Mouse (Mus musculus) midbrain, postnatal 0 days (tissue): Measurements from ENCODE around the gene Mrpl1. TPM values are rescaled to one million over a fixed set of nuclear protein-coding genes. Genes with fewer than 3 reads are reported as not detected.

Experiments
- ATAC-seq: fragments of 200-750 bp; cut with Nextera tagmentation; 2 replicates; pipeline ENCODE4 v1.8.0; 2017; ENCODE audit warnings: moderate number of reproducible peaks, mild to moderate bottlenecking, moderate TSS enrichment, moderate library complexity; ENCODE audit not compliant: low FRiP score
- DNase-seq: peaks from one replicate; pipeline ENCODE4 v3.0.0-alpha.2; 2015; ENCODE audit warnings: low spot score
- H3K27ac ChIP-seq: fragments of 300-500 bp; sonication (generic); 2 replicates; pipeline ENCODE4 v1.5.1; 2014; ENCODE audit warnings: low read depth, mild to moderate bottlenecking, low read length, mixed read lengths
- H3K27me3 ChIP-seq: fragments of 300-500 bp; sonication (generic); 2 replicates; pipeline ENCODE4 v1.6.1; 2014; ENCODE audit warnings: low read length, control low read depth, mixed read lengths; ENCODE audit not compliant: insufficient read depth
- H3K36me3 ChIP-seq: fragments of 300-500 bp; sonication (generic); 2 replicates; pipeline ENCODE4 v1.6.1; 2014; ENCODE audit warnings: low read length, control low read depth, mixed read lengths; ENCODE audit not compliant: insufficient read depth
- H3K4me1 ChIP-seq: fragments of 300-500 bp; sonication (generic); 2 replicates; pipeline ENCODE4 v1.6.1; 2014; ENCODE audit warnings: mild to moderate bottlenecking, control low read depth, antibody characterized with exemption, low read length, mixed read lengths; ENCODE audit not compliant: insufficient read depth
- H3K4me2 ChIP-seq: fragments of 300-500 bp; sonication (generic); 2 replicates; pipeline ENCODE4 v1.6.1; 2014; ENCODE audit warnings: low read depth, mild to moderate bottlenecking, low read length, mixed read lengths; ENCODE audit not compliant: poor library complexity, severe bottlenecking
- H3K4me3 ChIP-seq: fragments of 300-500 bp; sonication (generic); 2 replicates; pipeline ENCODE4 v1.5.1; 2014; ENCODE audit warnings: low read depth, mild to moderate bottlenecking, low read length, moderate library complexity
- H3K9ac ChIP-seq: fragments of 300-500 bp; sonication (generic); replicated peaks from 2 replicates; pipeline ENCODE4 v1.6.1; 2014; ENCODE audit warnings: mild to moderate bottlenecking, low read length, moderate library complexity, mixed read lengths; ENCODE audit not compliant: poor library complexity, severe bottlenecking
- H3K9me3 ChIP-seq: fragments of 300-500 bp; sonication (generic); 2 replicates; pipeline ENCODE4 v1.6.1; 2016; ENCODE audit warnings: low read length, control low read depth
- CTCF ChIP-seq: IDR thresholded peaks from 2 replicates; pipeline ENCODE4 v1.5.1; 2016; ENCODE audit warnings: antibody characterized with exemption, mild to moderate bottlenecking
- WGBS: fragments of 180-500 bp; shearing (Covaris S2); extraction: QIAGEN DNeasy Blood & Tissue Kit; methylation state at CpG from one replicate; pipeline ENCODE4 v1.1.7; 2014; 5-methylcytosine and 5-hydroxymethylcytosine counted together
- polyA plus RNA-seq: library from polyadenylated mRNA; unstranded; fragments of >200 nt; fragmentation: Nextera tagmentation; extraction: Ambion mirVana; gene quantifications from 2 replicates; pipeline ENCODE4 v1.2.1, GENCODE M21; 2015
- total RNA-seq: library from RNA; depleted of rRNA; stranded (reverse); fragments of >200 nt; gene quantifications from 2 replicates; pipeline ENCODE4 v1.2.3, GENCODE M21; 2014

The Mrpl1 gene
- total and polyA plus RNA-seq, 2 experiments from 2014 or later, result 11.5 to 21.9 TPM

GRCm38 (mm10) chr5:96255166-96255565, 45.9 kb downstream of the Mrpl1 start:
- Histone ChIP-seq H3K27ac (no peak overlapping the region), H3K36me3 (peaks cover 3% of the 10 kb centered on the region), H3K27me3 (no peaks in the 10 kb centered on the region), H3K9me3 (no peaks in the 10 kb centered on the region), H3K4me2 (no peak overlapping the region), H3K4me3 (no peak overlapping the region), H3K4me1 (no peaks in the 10 kb centered on the region), H3K9ac (no peak overlapping the region)
- 83% methylated on average over 3 of the region's 3 CpGs for WGBS
- DNase-seq, result no peak
- no peak for TF ChIP-seq CTCF
- no peak for ATAC-seq

- no peak for TF ChIP-seq CTCF
- Histone ChIP-seq H3K36me3 (peaks cover 2% of the 10 kb centered on the region), H3K9me3 (no peaks in the 10 kb centered on the region), H3K9ac (no peak overlapping the region), H3K27ac (no peak overlapping the region), H3K4me1 (no peaks in the 10 kb centered on the region), H3K27me3 (no peaks in the 10 kb centered on the region), H3K4me3 (no peak overlapping the region), H3K4me2 (no peak overlapping the region)
- WGBS, result 90% methylated on average over 5 of the region's 5 CpGs
- DNase-seq, result no peak
- no peak for ATAC-seq
Observed at GRCm38 (mm10) chr5:96258210-96258609, 48.9 kb downstream of the Mrpl1 start.

GRCm38 (mm10) chr5:96267017-96267702, 57.9 kb downstream of the Mrpl1 start:
- no peak overlapping the region for H3K4me2 ChIP-seq
- no peaks in the 10 kb centered on the region for H3K27me3 ChIP-seq
- H3K9ac ChIP-seq, result no peak overlapping the region
- ATAC-seq (peak; percentile 63), DNase-seq (peak; percentile 87)
- peaks cover 6% of the 10 kb centered on the region; the same call in 1 of the 2 replicates for H3K36me3 ChIP-seq
- no peaks in the 10 kb centered on the region for H3K4me1 ChIP-seq
- no peaks in the 10 kb centered on the region for H3K9me3 ChIP-seq
- H3K4me3 ChIP-seq, result no peak overlapping the region
- no peak overlapping the region for H3K27ac ChIP-seq
- 65% methylated on average over 3 of the region's 3 CpGs for WGBS
- peak; percentile 88 for TF ChIP-seq CTCF

- ATAC-seq (no peak), DNase-seq (no peak)
- Histone ChIP-seq H3K4me2 (no peak overlapping the region), H3K27ac (no peak overlapping the region), H3K4me1 (no peaks in the 10 kb centered on the region), H3K27me3 (no peaks in the 10 kb centered on the region), H3K9ac (no peak overlapping the region), H3K4me3 (no peak overlapping the region), H3K36me3 (0 out of 2 replicates have a peak, but pooled peaks cover under 1% of the 10 kb centered on the region), H3K9me3 (no peaks in the 10 kb centered on the region)
- 89% methylated on average over 6 of the region's 6 CpGs for WGBS
- TF ChIP-seq CTCF, result no peak
Observed at GRCm38 (mm10) chr5:96271070-96271469, 61.8 kb downstream of the Mrpl1 start.

- DNase-seq, result peak; percentile 11
- Histone ChIP-seq H3K9me3 (no peaks in the 10 kb centered on the region), H3K36me3 (no peaks in the 10 kb centered on the region), H3K27me3 (no peaks in the 10 kb centered on the region), H3K27ac (no peak overlapping the region), H3K9ac (no peak overlapping the region), H3K4me2 (no peak overlapping the region), H3K4me3 (no peak overlapping the region), H3K4me1 (no peaks in the 10 kb centered on the region)
- ATAC-seq, result no peak
- WGBS, result 79% methylated on average over 8 of the region's 8 CpGs
- TF ChIP-seq CTCF, result no peak
Observed at GRCm38 (mm10) chr5:96305786-96306185, 96.5 kb downstream of the Mrpl1 start.

GRCm38 (mm10) chr5:96306271-96306670, 97.0 kb downstream of the Mrpl1 start:
- Histone ChIP-seq H3K4me3 (no peak overlapping the region), H3K9me3 (no peaks in the 10 kb centered on the region), H3K27me3 (no peaks in the 10 kb centered on the region), H3K36me3 (no peaks in the 10 kb centered on the region), H3K4me1 (no peaks in the 10 kb centered on the region), H3K27ac (no peak overlapping the region), H3K9ac (no peak overlapping the region), H3K4me2 (no peak overlapping the region)
- DNase-seq (no peak), ATAC-seq (no peak)
- no peak for TF ChIP-seq CTCF
- 74% methylated on average over 1 of the region's 1 CpGs for WGBS
